Comparison of ENCODE assay signal across 29 mouse cellular contexts in the genomic region with DNA sequence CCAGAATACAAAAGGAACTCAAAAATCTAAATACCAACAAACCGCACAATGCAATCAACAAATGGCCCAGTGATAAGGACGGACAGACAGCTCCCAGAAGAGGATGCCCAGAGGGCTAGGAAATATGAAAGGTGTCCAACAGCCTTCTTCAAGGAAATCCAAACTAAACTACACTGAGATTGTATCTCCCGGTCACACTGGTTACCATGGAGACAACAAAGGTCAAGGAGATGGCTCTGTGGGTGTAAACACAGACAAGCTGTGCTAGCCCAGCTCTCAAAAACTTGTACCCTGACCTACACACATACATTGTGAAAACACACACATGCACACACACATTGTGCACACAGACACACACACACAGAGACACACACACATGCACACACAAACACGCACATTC. TPM values are rescaled to one million over a fixed set of nuclear protein-coding genes. Genes with fewer than 3 reads are reported as not detected.
"Had no signal": no experiment of that assay in that cellular context is flagged by ENCODE, and none has a peak within 500 bp of the region (broad histone marks: within the 10 kb centered on the region; RNA-seq: fewer than 3 reads in every experiment).

No protein-coding gene starts in this region.

- H3K4me1 ChIP-seq: limb, embryonic 10.5 days; limb, embryonic 13.5 days; neural tube, embryonic 12.5 days; neural tube, embryonic 15.5 days had no signal

- H3K4me3 ChIP-seq: layer of hippocampus, adult 2 months; limb, embryonic 10.5 days; limb, embryonic 13.5 days; lung, embryonic 15.5 days; neural tube, embryonic 12.5 days; neural tube, embryonic 15.5 days had no signal

- H3K27ac ChIP-seq: kidney, postnatal 0 days; layer of hippocampus, adult 2 months; limb, embryonic 10.5 days; limb, embryonic 13.5 days; liver, embryonic 14.5 days; lung, embryonic 15.5 days; neural tube, embryonic 12.5 days; neural tube, embryonic 15.5 days; stomach, postnatal 0 days had no signal

- H3K9me3 ChIP-seq: limb, embryonic 10.5 days; limb, embryonic 13.5 days; lung, embryonic 15.5 days; neural tube, embryonic 12.5 days; neural tube, embryonic 15.5 days had no signal

- H3K36me3 ChIP-seq: limb, embryonic 10.5 days; limb, embryonic 13.5 days; lung, embryonic 15.5 days; neural tube, embryonic 12.5 days; neural tube, embryonic 15.5 days had no signal

- H3K4me2 ChIP-seq: limb, embryonic 13.5 days; lung, embryonic 15.5 days; midbrain, embryonic 11.5 days; neural tube, embryonic 12.5 days; neural tube, embryonic 15.5 days had no signal

- H3K9ac ChIP-seq: limb, embryonic 13.5 days; liver, embryonic 14.5 days; liver, postnatal 0 days; lung, embryonic 15.5 days; neural tube, embryonic 12.5 days; neural tube, embryonic 15.5 days had no signal

- H3K27me3 ChIP-seq: limb, embryonic 13.5 days; neural tube, embryonic 12.5 days; neural tube, embryonic 15.5 days had no signal

- ATAC-seq: liver, postnatal 0 days had no signal

- DNase-seq: kidney, adult 2 months; kidney, postnatal 25 days; layer of hippocampus, adult 9-11 months; liver; liver, postnatal 0 days; lung, postnatal 10 days; lung, postnatal 36 days; midbrain, embryonic 14.5 days; right cerebral cortex, adult 18-20 months; right cerebral cortex, postnatal 14 days; right cerebral cortex, postnatal 4 days; thymus, adult 2 months; thymus, postnatal 14 days; thymus, postnatal 4 days had no signal

RNA-seq across cellular contexts. Expression of a gene that starts 18.3 kb away (rescaled TPM):
- total RNA-seq: left cerebral cortex, adult 18-20 months; left cerebral cortex, postnatal 25 days; megakaryocyte progenitor cell, adult 5-6 weeks had no signal
- polyA plus RNA-seq: kidney, embryonic 14.5 days; large intestine, adult 2 months; limb, embryonic 10.5 days; limb, embryonic 13.5 days; lung, embryonic 15.5 days; neural tube, embryonic 12.5 days; neural tube, embryonic 15.5 days had no signal
